Mouse (Mus musculus) heart, embryonic 14.5 days (tissue): ENCODE measurements around the gene Slc39a11. TPM values are rescaled to one million over a fixed set of nuclear protein-coding genes. Genes with fewer than 3 reads are reported as not detected.
A peak's percentile ranks its signal among the peaks of the same experiment; 100 is the strongest.

ENCODE experiments used
- ATAC-seq: fragments of 200-750 bp; cut with Nextera tagmentation; 2 replicates; pipeline ENCODE4 v1.8.0; 2017; ENCODE audit warnings: low read depth, moderate TSS enrichment; ENCODE audit not compliant: insufficient number of reproducible peaks, insufficient read depth, low FRiP score
- H3K27ac ChIP-seq, 2 experiments: fragments of 200-500 bp in 1 of 2; fragments of 300-500 bp in 1 of 2; sonication (generic) in 1 of 2; replicated peaks in 1 of 2; 2 replicates each; pipeline ENCODE4 v1.5.1; 2012 to 2014; ENCODE audit warnings: low read depth in 2 of 2, low read length in 2 of 2, control low read depth in 1 of 2, mild to moderate bottlenecking in 1 of 2, mixed read lengths in 1 of 2; ENCODE audit not compliant: control insufficient read depth in 1 of 2, insufficient read depth in 1 of 2
- H3K27me3 ChIP-seq: fragments of 300-500 bp; sonication (generic); 2 replicates; pipeline ENCODE4 v1.6.1; 2014; ENCODE audit warnings: mild to moderate bottlenecking, low read length, control low read depth; ENCODE audit not compliant: control insufficient read depth, insufficient read depth
- H3K36me3 ChIP-seq: fragments of 300-500 bp; sonication (generic); 2 replicates; pipeline ENCODE4 v1.6.1; 2014; ENCODE audit warnings: mild to moderate bottlenecking, control low read depth, low read length, mixed read lengths; ENCODE audit not compliant: control insufficient read depth, insufficient read depth
- H3K4me1 ChIP-seq, 2 experiments: fragments of 200-500 bp in 1 of 2; fragments of 300-500 bp in 1 of 2; sonication (generic) in 1 of 2; 2 replicates each; pipeline ENCODE4 v1.6.1; 2012 to 2014; ENCODE audit warnings: low read length in 2 of 2, control low read depth in 1 of 2, mixed read lengths in 1 of 2; ENCODE audit not compliant: control insufficient read depth in 2 of 2, insufficient read depth in 2 of 2
- H3K4me2 ChIP-seq: fragments of 300-500 bp; sonication (generic); 2 replicates; pipeline ENCODE4 v1.6.1; 2014; ENCODE audit warnings: mild to moderate bottlenecking, low read length
- H3K4me3 ChIP-seq, 2 experiments: fragments of 200-500 bp in 1 of 2; fragments of 300-500 bp in 1 of 2; sonication (generic) in 1 of 2; 2 replicates each; pipeline ENCODE4 v1.5.1; 2012 to 2014; ENCODE audit warnings: low read length in 2 of 2, mild to moderate bottlenecking in 2 of 2, control low read depth in 1 of 2, low read depth in 1 of 2, moderate library complexity in 1 of 2; ENCODE audit not compliant: control insufficient read depth in 1 of 2, insufficient read depth in 1 of 2
- H3K9ac ChIP-seq: fragments of 300-500 bp; sonication (generic); 2 replicates; pipeline ENCODE4 v1.6.1; 2014; ENCODE audit warnings: mild to moderate bottlenecking, low read length
- H3K9me3 ChIP-seq: fragments of 300-500 bp; sonication (generic); 2 replicates; pipeline ENCODE4 v1.6.1; 2016; ENCODE audit warnings: low read length, control low read depth; ENCODE audit not compliant: control insufficient read depth
- WGBS: fragments of 180-500 bp; shearing (Covaris S2); extraction: QIAGEN DNeasy Blood & Tissue Kit; methylation state at CpG from one replicate; pipeline ENCODE4 v1.1.7; 2014; 5-methylcytosine and 5-hydroxymethylcytosine counted together
- polyA plus RNA-seq: library from polyadenylated mRNA; unstranded; fragments of >200 nt; fragmentation: Nextera tagmentation; extraction: Ambion mirVana; gene quantifications from 2 replicates; pipeline ENCODE4 v1.2.1, GENCODE M21; 2014

Gene Slc39a11
- polyA plus RNA-seq, 1 experiment from 2014 or later = 13.6 TPM

DNA sequence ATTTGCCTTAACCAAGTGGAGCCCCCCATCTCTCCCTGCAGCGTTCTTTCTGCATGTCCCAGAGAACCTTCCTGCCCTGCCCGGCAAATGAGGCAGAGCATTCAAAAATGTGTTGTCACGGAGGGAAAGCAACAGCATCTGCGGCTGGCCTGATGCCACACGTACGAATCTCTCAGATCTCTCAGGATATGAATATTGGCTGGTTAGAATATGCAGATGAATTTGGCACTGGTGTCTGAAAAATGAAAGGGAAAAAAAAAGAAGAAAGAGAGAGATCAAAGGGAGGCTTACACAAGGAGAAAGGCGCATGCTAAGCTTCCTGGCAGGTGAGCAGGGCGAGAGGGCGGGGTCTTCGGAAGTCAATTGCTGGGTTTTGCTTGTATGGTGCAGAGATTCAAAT, 443.8 kb downstream of the Slc39a11 start:
- Histone ChIP-seq H3K9ac (no peak overlapping the region), H3K4me2 (no peak overlapping the region), H3K4me1 (peaks cover 2 to 3% of the 10 kb centered on the region in 2 experiments; a peak in 1 of 4 replicates), H3K4me3 (no peak overlapping the region), H3K9me3 (no peaks in the 10 kb centered on the region), H3K36me3 (no peaks in the 10 kb centered on the region), H3K27me3 (no peaks in the 10 kb centered on the region), H3K27ac (no peak overlapping the region)
- 68% methylated on average over 10 of the region's 10 CpGs for WGBS
- ATAC-seq = no peak

- Histone ChIP-seq H3K4me3 (no peak overlapping the region), H3K9ac (no peak overlapping the region), H3K9me3 (no peaks in the 10 kb centered on the region), H3K4me2 (no peak overlapping the region), H3K4me1 (peaks cover 4 to 6% of the 10 kb centered on the region in 2 experiments; a peak in 1 of 4 replicates), H3K36me3 (no peaks in the 10 kb centered on the region), H3K27ac (no peak overlapping the region), H3K27me3 (peaks cover 7% of the 10 kb centered on the region; the same call in 1 of the 2 replicates)
- ATAC-seq = no peak
- WGBS = 83% methylated on average over 7 of the region's 7 CpGs
Measured at GRCm38 (mm10) chr11:113203008-113203407, 446.9 kb downstream of the Slc39a11 start.

DNA sequence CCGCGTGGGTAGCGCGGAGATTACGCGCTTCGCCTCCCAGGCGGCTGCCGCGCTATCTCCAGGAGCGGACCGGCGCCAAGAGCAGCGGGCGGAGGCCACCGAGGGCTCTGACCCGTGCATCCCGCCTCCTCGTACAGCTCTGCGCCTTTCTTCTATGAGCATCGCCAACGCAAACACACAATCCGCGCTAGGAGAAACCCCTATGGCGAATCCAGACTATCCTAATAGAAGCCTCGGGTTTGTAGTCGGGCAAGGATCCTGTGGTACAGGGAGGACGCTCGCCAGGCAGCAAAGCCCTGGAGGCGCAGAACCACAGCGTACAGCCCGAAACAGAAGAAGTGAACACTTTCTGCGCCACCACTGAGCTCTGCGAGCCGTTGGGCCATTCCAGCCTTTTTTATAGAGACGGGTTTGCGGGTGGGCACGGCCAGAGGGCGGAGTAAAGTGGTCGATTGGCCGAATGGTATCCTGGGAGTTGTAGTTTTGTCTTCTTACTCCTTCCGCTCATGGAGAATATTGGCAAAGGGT, 448.3 kb downstream of the Slc39a11 start:
- peak overlapping the region; percentile 23 to 60; a peak in 3 of 4 replicates for H3K27ac ChIP-seq
- under 1% methylated on average over 42 of the region's 42 CpGs for WGBS

DNA sequence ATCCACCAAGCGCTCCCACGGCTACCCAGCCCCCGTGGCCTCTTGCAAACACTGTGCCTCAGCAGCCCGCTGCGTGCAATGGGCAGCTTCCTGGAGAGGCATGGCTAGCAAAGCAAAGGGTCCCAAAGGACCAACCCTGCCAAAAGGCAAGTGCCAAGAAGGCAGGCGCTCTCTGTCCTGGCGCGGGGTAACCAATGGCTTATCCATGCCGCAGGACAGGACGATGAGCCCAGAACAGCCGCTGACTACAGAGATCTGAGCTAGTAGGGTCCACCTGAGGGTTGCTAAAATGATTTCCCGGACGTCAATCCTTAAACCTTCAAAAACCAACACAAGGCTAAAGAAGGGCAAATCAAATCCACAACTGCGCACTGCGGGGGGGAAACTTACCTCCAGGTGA, 449.0 kb downstream of the Slc39a11 start:
- peaks cover 4 to 6% of the 10 kb centered on the region in 2 experiments; a peak in 1 of 4 replicates for H3K4me1 ChIP-seq
- H3K36me3 ChIP-seq = no peaks in the 10 kb centered on the region
- ATAC-seq = no peak
- 0 out of 4 replicates have a peak overlapping the region, but pooled peaks of 1 of the 2 experiments have one; percentile 60 for H3K27ac ChIP-seq
- H3K4me3 ChIP-seq = peak overlapping the region; percentile 56 to 63
- H3K27me3 ChIP-seq = peaks cover 7% of the 10 kb centered on the region; the same call in 1 of the 2 replicates
- WGBS = 18% methylated on average over 15 of the region's 15 CpGs
- H3K4me2 ChIP-seq = peak overlapping the region; percentile 96
- H3K9me3 ChIP-seq = no peaks in the 10 kb centered on the region
- H3K9ac ChIP-seq = peak overlapping the region; percentile 75

More for the DNA sequence above, 448.3 kb downstream of the Slc39a11 start:
- Histone ChIP-seq H3K4me1 (peaks cover 4 to 6% of the 10 kb centered on the region in 2 experiments; a peak in 1 of 4 replicates), H3K4me3 (peak overlapping the region; percentile 56 to 63), H3K9me3 (no peaks in the 10 kb centered on the region), H3K9ac (peak overlapping the region; percentile 75), H3K27me3 (peaks cover 7% of the 10 kb centered on the region; the same call in 1 of the 2 replicates), H3K4me2 (peak overlapping the region; percentile 96), H3K36me3 (no peaks in the 10 kb centered on the region)
- ATAC-seq = peak; percentile 79

DNA sequence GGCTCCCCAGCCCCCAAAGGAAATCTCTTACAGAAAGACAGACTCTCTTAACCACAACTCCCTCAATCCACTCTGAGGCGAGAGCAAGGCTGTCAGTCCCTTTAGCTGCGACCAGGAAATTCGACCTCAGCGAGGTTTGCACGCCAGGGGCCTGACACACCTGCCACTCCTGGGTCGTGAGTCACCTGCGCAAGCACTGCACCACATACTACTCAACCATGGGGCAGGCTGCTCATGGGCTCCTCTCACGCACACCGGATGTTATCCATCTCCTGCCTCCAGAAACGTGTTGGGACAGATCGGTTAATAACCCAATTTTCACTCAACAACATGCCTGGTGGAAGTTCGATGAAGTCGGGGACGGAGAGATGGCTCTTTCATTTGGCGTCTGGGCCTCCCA, 451.3 kb downstream of the Slc39a11 start:
- Histone ChIP-seq H3K27me3 (peaks cover 7% of the 10 kb centered on the region; the same call in 1 of the 2 replicates), H3K9me3 (no peaks in the 10 kb centered on the region), H3K4me2 (no peak overlapping the region), H3K36me3 (no peaks in the 10 kb centered on the region), H3K27ac (no peak overlapping the region), H3K9ac (no peak overlapping the region), H3K4me1 (peaks cover 4 to 6% of the 10 kb centered on the region in 2 experiments; a peak in 1 of 4 replicates), H3K4me3 (no peak overlapping the region)
- no peak for ATAC-seq
- WGBS = 79% methylated on average over 15 of the region's 15 CpGs

DNA sequence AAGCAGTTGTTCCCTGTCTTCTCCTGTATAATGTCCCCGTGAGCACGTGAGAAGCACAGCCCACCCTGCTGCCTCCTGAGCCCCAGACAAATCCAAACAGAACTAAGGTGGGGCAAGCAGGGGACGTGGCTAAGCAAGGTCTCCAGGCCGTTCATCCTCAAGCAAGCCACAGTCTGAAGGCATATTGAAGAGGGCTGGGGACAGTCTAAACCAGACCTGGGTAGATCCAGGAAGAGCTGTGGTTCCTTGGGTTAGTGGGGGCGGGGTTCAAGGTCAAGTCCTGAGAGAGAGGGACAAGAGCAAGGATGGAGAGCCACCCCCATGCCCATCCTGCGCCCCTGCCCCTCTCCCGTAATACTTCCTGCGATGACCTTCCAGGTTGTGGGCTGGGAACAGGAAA, 452.3 kb downstream of the Slc39a11 start:
- Histone ChIP-seq H3K4me2 (no peak overlapping the region), H3K4me1 (peaks cover 4 to 6% of the 10 kb centered on the region in 2 experiments; a peak in 1 of 4 replicates), H3K36me3 (no peaks in the 10 kb centered on the region), H3K9ac (no peak overlapping the region), H3K9me3 (no peaks in the 10 kb centered on the region), H3K27me3 (peaks cover 10% of the 10 kb centered on the region), H3K27ac (no peak overlapping the region), H3K4me3 (no peak overlapping the region)
- 74% methylated on average over 8 of the region's 8 CpGs for WGBS
- ATAC-seq = no peak

- Histone ChIP-seq H3K9ac (no peak overlapping the region), H3K4me3 (no peak overlapping the region), H3K4me2 (no peak overlapping the region), H3K4me1 (peaks cover 4 to 12% of the 10 kb centered on the region in 2 experiments; a peak in 2 of 4 replicates), H3K27ac (no peak overlapping the region), H3K9me3 (no peaks in the 10 kb centered on the region), H3K27me3 (peaks cover 12% of the 10 kb centered on the region), H3K36me3 (no peaks in the 10 kb centered on the region)
- no peak for ATAC-seq
- 83% methylated on average over 19 of the region's 19 CpGs for WGBS
Measured at GRCm38 (mm10) chr11:113196234-113197007, 453.5 kb downstream of the Slc39a11 start.
